Mouse (Mus musculus) lung, embryonic 14.5 days (tissue): ENCODE results near the gene Pax6. TPM values are rescaled to one million over a fixed set of nuclear protein-coding genes. Genes with fewer than 3 reads are reported as not detected.

Experiments used
- ATAC-seq: fragments of 200-750 bp; cut with Nextera tagmentation; 2 replicates; pipeline ENCODE4 v1.8.0; 2017; ENCODE audit warnings: mild to moderate bottlenecking, moderate TSS enrichment, moderate library complexity; ENCODE audit not compliant: insufficient read depth
- DNase-seq: peaks from one replicate; pipeline ENCODE4 v3.0.0-alpha.2; 2015
- H3K27ac ChIP-seq: fragments of 300-500 bp; sonication (generic); 2 replicates; pipeline ENCODE4 v1.5.1; 2014; ENCODE audit warnings: low read depth, mild to moderate bottlenecking, moderate library complexity
- H3K27me3 ChIP-seq: fragments of 300-500 bp; sonication (generic); 2 replicates; pipeline ENCODE4 v1.6.1; 2014; ENCODE audit warnings: low read length, control low read depth; ENCODE audit not compliant: insufficient read depth
- H3K36me3 ChIP-seq: fragments of 300-500 bp; sonication (generic); 2 replicates; pipeline ENCODE4 v1.6.1; 2014; ENCODE audit warnings: control low read depth; ENCODE audit not compliant: insufficient read depth
- H3K4me1 ChIP-seq: fragments of 300-500 bp; sonication (generic); 2 replicates; pipeline ENCODE4 v1.6.1; 2014; ENCODE audit warnings: antibody characterized with exemption, control low read depth; ENCODE audit not compliant: insufficient read depth
- H3K4me2 ChIP-seq: fragments of 300-500 bp; sonication (generic); 2 replicates; pipeline ENCODE4 v1.6.1; 2014; ENCODE audit warnings: mild to moderate bottlenecking
- H3K4me3 ChIP-seq: fragments of 300-500 bp; sonication (generic); 2 replicates; pipeline ENCODE4 v1.5.1; 2014; ENCODE audit warnings: low read depth, low read length
- H3K9ac ChIP-seq: fragments of 300-500 bp; sonication (generic); 2 replicates; pipeline ENCODE4 v1.6.1; 2014
- H3K9me3 ChIP-seq: fragments of 300-500 bp; sonication (generic); 2 replicates; pipeline ENCODE4 v1.6.1; 2016; ENCODE audit warnings: low read depth, low read length, control low read depth
- CTCF ChIP-seq: IDR thresholded peaks from 2 replicates; pipeline ENCODE4 v1.5.1; 2016; ENCODE audit warnings: antibody characterized with exemption, low read depth
- WGBS: fragments of 180-500 bp; shearing (Covaris S2); extraction: QIAGEN DNeasy Blood & Tissue Kit; methylation state at CpG from one replicate; pipeline ENCODE4 v1.1.7; 2014; 5-methylcytosine and 5-hydroxymethylcytosine counted together
- polyA plus RNA-seq: library from polyadenylated mRNA; unstranded; fragments of >200 nt; fragmentation: Nextera tagmentation; extraction: Ambion mirVana; gene quantifications from 2 replicates; pipeline ENCODE4 v1.2.1, GENCODE M21; 2014

Gene Pax6
- polyA plus RNA-seq, 1 experiment from 2014 or later = not detected

- Histone ChIP-seq H3K4me3 (no peak overlapping the region), H3K4me2 (no peak overlapping the region), H3K9me3 (no peaks in the 10 kb centered on the region), H3K36me3 (no peaks in the 10 kb centered on the region), H3K27ac (no peak overlapping the region), H3K4me1 (0 out of 2 replicates have a peak, but pooled peaks cover 4% of the 10 kb centered on the region), H3K27me3 (peaks cover 100% of the 10 kb centered on the region), H3K9ac (no peak overlapping the region)
- DNase-seq = peak; percentile 45
- no peak for ATAC-seq
- TF ChIP-seq CTCF = peak; percentile 28; the same call in 1 of the 2 replicates
- under 1% methylated on average over 25 of the region's 25 CpGs for WGBS
Observed at GRCm38 (mm10) chr2:105671798-105672595, 3.3 kb downstream of the Pax6 start.

- Histone ChIP-seq H3K9ac (no peak overlapping the region), H3K4me3 (no peak overlapping the region), H3K27ac (no peak overlapping the region), H3K27me3 (peaks cover 100% of the 10 kb centered on the region), H3K9me3 (no peaks in the 10 kb centered on the region), H3K4me2 (no peak overlapping the region), H3K36me3 (no peaks in the 10 kb centered on the region), H3K4me1 (0 out of 2 replicates have a peak, but pooled peaks cover 4% of the 10 kb centered on the region)
- DNase-seq = no peak
- no peak for ATAC-seq
- WGBS = under 1% methylated on average over 16 of the region's 16 CpGs
- no peak for TF ChIP-seq CTCF
Observed at GRCm38 (mm10) chr2:105672596-105672960, 3.9 kb downstream of the Pax6 start.

- Histone ChIP-seq H3K4me2 (no peak overlapping the region), H3K9me3 (no peaks in the 10 kb centered on the region), H3K9ac (no peak overlapping the region), H3K4me3 (no peak overlapping the region), H3K27me3 (peaks cover 100% of the 10 kb centered on the region), H3K27ac (no peak overlapping the region), H3K36me3 (no peaks in the 10 kb centered on the region), H3K4me1 (0 out of 2 replicates have a peak, but pooled peaks cover 4% of the 10 kb centered on the region)
- WGBS = under 1% methylated on average over 6 of the region's 6 CpGs
- ATAC-seq (no peak), DNase-seq (no peak)
- TF ChIP-seq CTCF = no peak
Observed at GRCm38 (mm10) chr2:105673054-105673453, 4.4 kb downstream of the Pax6 start.

- no peak for DNase-seq
Observed at GRCm38 (mm10) chr2:105673631-105674060, 4.9 kb downstream of the Pax6 start.

GRCm38 (mm10) chr2:105674061-105674874 is 5.6 kb downstream of the Pax6 start:
- H3K27me3 ChIP-seq = peaks cover 99% of the 10 kb centered on the region
- no peaks in the 10 kb centered on the region for H3K36me3 ChIP-seq
- H3K27ac ChIP-seq = no peak overlapping the region
- peak overlapping the region; percentile 45 for H3K4me2 ChIP-seq
- H3K9me3 ChIP-seq = no peaks in the 10 kb centered on the region
- no peak overlapping the region for H3K9ac ChIP-seq
- 2% methylated on average over 36 of the region's 36 CpGs for WGBS
- DNase-seq = peak; percentile 66
- 0 out of 2 replicates have a peak, but pooled peaks cover 4% of the 10 kb centered on the region for H3K4me1 ChIP-seq
- no peak for TF ChIP-seq CTCF
- ATAC-seq = peak; percentile 67
- H3K4me3 ChIP-seq = peak overlapping the region; percentile 23; the same call in 1 of the 2 replicates

More at GRCm38 (mm10) chr2:105673631-105674060, 4.9 kb downstream of the Pax6 start:
- peaks cover 99% of the 10 kb centered on the region for H3K27me3 ChIP-seq
- no peak overlapping the region for H3K4me2 ChIP-seq
- H3K27ac ChIP-seq = no peak overlapping the region
- no peak overlapping the region for H3K9ac ChIP-seq
- H3K4me1 ChIP-seq = 0 out of 2 replicates have a peak, but pooled peaks cover 4% of the 10 kb centered on the region
- H3K9me3 ChIP-seq = no peaks in the 10 kb centered on the region
- no peak overlapping the region; the same call in 1 of the 2 replicates for H3K4me3 ChIP-seq
- ATAC-seq = no peak
- no peaks in the 10 kb centered on the region for H3K36me3 ChIP-seq
- WGBS = 1% methylated on average over 10 of the region's 10 CpGs
- TF ChIP-seq CTCF = no peak

GRCm38 (mm10) chr2:105674875-105675729 is 6.4 kb downstream of the Pax6 start:
- ATAC-seq = peak; percentile 33; the same call in 1 of the 2 replicates

More at GRCm38 (mm10) chr2:105674875-105675729, 6.4 kb downstream of the Pax6 start:
- under 1% methylated on average over 49 of the region's 49 CpGs for WGBS
- Histone ChIP-seq H3K4me1 (0 out of 2 replicates have a peak, but pooled peaks cover 4% of the 10 kb centered on the region), H3K4me2 (peak overlapping the region; percentile 45), H3K27me3 (peaks cover 99% of the 10 kb centered on the region), H3K9ac (no peak overlapping the region), H3K9me3 (no peaks in the 10 kb centered on the region), H3K36me3 (no peaks in the 10 kb centered on the region), H3K4me3 (peak overlapping the region; percentile 23), H3K27ac (no peak overlapping the region)
- DNase-seq = peak; percentile 60
- TF ChIP-seq CTCF = no peak
